Mouse (Mus musculus) left cerebral cortex, adult 2 months (tissue): ENCODE results near the gene Spns3. TPM values are rescaled to one million over a fixed set of nuclear protein-coding genes. Genes with fewer than 3 reads are reported as not detected.

Experiments
- DNase-seq, 2 experiments: peaks; one replicate each; pipeline ENCODE4 v3.0.0; 2021 to 2022; ENCODE audit warnings: low spot score in 2 of 2, mixed read lengths in 1 of 2; ENCODE audit errors: extremely low spot score in 1 of 2
- H3K27ac ChIP-seq: fragments of 200-600 bp; 2 replicates; pipeline ENCODE4 v1.8.1; 2022
- H3K4me3 ChIP-seq: fragments of 200-600 bp; 2 replicates; pipeline ENCODE4 v1.8.1; 2022
- CTCF ChIP-seq: fragments of 200-600 bp; IDR thresholded peaks from 2 replicates; pipeline ENCODE4 v1.8.1; 2022; ENCODE audit warnings: antibody characterized with exemption, mild to moderate bottlenecking, moderate library complexity
- intact Hi-C: fragments of 180-260 bp; cut with DNase I; formaldehyde crosslinking; loops from one replicate; pipeline ENCODE4 v1.15.1; 2025
- total RNA-seq, 2 experiments: library from RNA; stranded (reverse); gene quantifications; 2 replicates each; pipeline ENCODE4 v1.2.3; 2021

The Spns3 gene
- total RNA-seq, 2 experiments from 2014 or later, result 0.38 to 0.47 TPM

- intact Hi-C loops, result no loop called here
These were observed 74.2 kb downstream of the Spns3 start for GRCm38 (mm10) chr11:72476074-72476625.

GRCm38 (mm10) chr11:72475408-72475807 lies 74.9 kb downstream of the Spns3 start:
- intact Hi-C loops, result no loop called here
- no peak overlapping the region for H3K27ac ChIP-seq
- no peak for TF ChIP-seq CTCF
- no peak overlapping the region for H3K4me3 ChIP-seq
- no peak for DNase-seq

More at GRCm38 (mm10) chr11:72476074-72476625, 74.2 kb downstream of the Spns3 start:
- no peak for TF ChIP-seq CTCF
- no peak overlapping the region for H3K27ac ChIP-seq
- H3K4me3 ChIP-seq, result no peak overlapping the region
- DNase-seq, result no peak

GRCm38 (mm10) chr11:72474926-72475325 lies 75.4 kb downstream of the Spns3 start:
- Histone ChIP-seq H3K27ac (no peak overlapping the region), H3K4me3 (no peak overlapping the region)
- no peak for DNase-seq
- TF ChIP-seq CTCF, result no peak
- intact Hi-C loops, result loop anchor here (5.0 kb wide), 2 partner anchors 72 to 87 kb away; no protein-coding TSS in a partner anchor

GRCm38 (mm10) chr11:72473540-72473939 lies 76.8 kb downstream of the Spns3 start:
- intact Hi-C loops, result loop anchor here (5.0 kb wide), 2 partner anchors 74 to 89 kb away; no protein-coding TSS in a partner anchor
- H3K4me3 ChIP-seq, result no peak overlapping the region
- H3K27ac ChIP-seq, result no peak overlapping the region
- no peak for DNase-seq
- no peak for TF ChIP-seq CTCF

DNA sequence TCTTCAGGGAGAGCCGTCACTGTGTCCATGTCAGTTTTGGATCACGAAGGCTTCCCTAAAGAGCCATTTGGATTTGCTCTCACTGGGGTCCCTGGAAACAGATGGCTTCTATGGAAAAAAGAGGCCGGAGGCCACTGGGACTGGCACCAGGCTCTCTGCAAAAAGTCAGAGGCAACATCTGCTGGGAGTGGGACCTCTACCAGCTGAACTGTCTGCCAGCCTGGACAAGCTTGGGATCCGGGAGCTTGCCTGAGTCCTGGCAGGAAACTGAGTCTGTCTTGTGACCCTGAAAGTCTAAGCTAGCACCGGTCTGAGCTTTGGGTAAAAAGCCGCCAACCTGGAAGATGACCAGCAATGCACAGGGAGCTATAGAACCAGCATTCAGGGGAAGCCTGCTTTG lies 78.9 kb downstream of the Spns3 start:
- Histone ChIP-seq H3K27ac (no peak overlapping the region), H3K4me3 (no peak overlapping the region)
- TF ChIP-seq CTCF, result no peak
- intact Hi-C loops, result loop anchor here (5.0 kb wide), 2 partner anchors 76 to 91 kb away; no protein-coding TSS in a partner anchor
- DNase-seq, result no peak

DNA sequence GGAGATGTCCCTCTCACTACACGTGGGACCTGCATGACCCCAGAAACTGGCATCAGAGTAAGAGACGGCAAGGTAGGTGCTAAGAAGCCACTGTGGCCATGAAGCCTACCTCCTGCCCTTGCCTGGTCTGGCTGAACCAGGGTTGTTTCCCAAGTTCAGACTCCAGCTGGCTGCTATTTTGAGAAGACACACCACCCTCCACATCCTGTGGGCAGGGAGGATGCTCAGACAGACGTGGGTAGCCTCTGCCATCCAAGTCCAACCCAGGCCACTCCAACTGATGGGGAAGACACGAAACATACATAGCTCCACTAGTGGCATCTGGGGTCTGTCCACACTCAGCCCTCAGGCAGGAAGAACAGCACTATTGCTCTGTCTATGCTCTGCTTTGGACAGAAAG lies 80.3 kb downstream of the Spns3 start:
- TF ChIP-seq CTCF, result no peak
- Histone ChIP-seq H3K4me3 (no peak overlapping the region), H3K27ac (peak overlapping the region; percentile 19; the same call in 1 of the 2 replicates)
- DNase-seq, result no peak
- intact Hi-C loops, result loop anchor here (5.0 kb wide), 2 partner anchors 77 to 92 kb away; no protein-coding TSS in a partner anchor

DNA sequence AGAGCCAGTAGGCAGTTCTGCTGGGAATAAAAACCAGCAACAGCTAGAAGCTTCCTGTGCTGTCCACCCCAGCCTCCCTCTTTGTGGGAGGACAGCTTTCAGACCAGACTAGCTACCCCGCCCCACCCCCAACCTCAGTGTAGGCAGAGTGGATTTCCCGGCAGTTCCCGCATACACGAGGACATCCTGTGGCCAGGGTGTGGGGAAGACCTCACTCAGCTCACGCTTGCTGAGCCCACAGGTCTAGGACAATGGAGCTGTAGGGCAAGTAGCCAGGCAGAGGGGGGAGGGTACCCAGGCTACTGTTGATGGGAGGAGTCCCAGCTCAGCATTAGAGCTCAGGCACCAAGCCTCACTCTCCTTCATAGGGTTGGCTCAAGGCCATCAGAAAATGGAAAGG lies 81.1 kb downstream of the Spns3 start:
- TF ChIP-seq CTCF, result no peak
- no peak overlapping the region for H3K4me3 ChIP-seq
- DNase-seq, result peak in 1 of 2 experiments; percentile 44
- H3K27ac ChIP-seq, result peak overlapping the region; percentile 38
- intact Hi-C loops, result no loop called here

DNA sequence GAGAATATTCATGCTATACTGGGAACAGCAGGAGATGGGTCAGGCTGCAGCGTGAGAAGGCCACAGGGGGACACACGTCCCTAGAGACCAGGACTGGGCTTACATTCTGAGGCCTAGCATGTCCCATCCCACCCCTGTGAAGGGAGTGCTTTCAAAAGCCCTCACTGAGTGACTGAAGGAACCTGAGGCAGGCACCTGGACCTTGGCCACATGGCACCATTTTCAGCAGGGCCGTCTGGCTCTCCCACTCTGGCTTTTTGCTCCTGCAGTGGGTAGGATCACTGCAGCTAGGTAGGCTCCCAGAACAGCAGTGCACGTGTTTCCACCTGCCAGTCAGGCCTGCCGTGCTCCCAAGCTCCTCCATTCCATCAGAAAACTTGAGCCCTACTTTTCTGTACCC lies 81.8 kb downstream of the Spns3 start:
- DNase-seq, result no peak
- H3K27ac ChIP-seq, result peak overlapping the region; percentile 38
- TF ChIP-seq CTCF, result no peak

DNA sequence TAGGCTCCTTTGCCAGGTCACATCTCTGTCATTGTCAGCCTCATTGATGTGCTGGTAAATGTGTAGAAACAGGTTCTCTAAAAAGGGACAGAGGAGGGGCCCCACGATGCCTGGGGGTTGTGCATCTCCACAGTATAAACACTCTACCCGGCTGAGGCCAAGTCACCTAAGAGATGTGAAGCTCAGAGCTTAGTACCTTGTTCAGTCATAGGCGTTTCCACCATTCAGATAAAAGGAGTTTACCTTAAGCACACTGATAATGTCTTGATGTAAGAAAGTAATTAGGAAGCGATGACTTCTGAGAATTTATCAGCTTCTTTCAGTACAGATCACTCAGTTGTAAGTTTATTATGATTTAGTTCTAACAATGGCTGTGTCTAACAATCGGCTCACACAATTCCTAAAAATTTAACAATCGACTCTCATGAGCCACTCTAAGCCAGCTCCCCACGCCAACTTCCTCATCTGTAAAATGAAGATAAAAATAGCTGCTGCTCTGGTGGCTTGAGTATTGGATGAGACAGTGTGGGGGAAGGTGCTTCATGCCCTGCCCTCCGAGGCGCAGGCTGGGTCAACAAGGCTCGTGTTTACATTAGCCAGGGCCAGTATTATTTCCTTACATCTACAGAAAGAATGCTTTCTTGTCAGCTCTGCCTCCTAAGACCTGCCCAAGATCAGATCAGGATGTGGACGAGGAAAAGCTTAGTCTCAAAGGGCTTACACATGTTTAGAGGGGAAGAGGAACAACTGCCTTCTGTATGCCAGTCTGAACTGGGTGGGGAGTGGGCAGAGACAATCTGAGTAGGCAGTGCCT lies 83.4 kb downstream of the Spns3 start:
- H3K27ac ChIP-seq, result peak overlapping the region; percentile 59
- H3K4me3 ChIP-seq, result no peak overlapping the region
- no peak for DNase-seq
- no peak for TF ChIP-seq CTCF
- intact Hi-C loops, result no loop called here

More for the DNA sequence above, 81.8 kb downstream of the Spns3 start:
- intact Hi-C loops, result no loop called here
- no peak overlapping the region for H3K4me3 ChIP-seq

DNA sequence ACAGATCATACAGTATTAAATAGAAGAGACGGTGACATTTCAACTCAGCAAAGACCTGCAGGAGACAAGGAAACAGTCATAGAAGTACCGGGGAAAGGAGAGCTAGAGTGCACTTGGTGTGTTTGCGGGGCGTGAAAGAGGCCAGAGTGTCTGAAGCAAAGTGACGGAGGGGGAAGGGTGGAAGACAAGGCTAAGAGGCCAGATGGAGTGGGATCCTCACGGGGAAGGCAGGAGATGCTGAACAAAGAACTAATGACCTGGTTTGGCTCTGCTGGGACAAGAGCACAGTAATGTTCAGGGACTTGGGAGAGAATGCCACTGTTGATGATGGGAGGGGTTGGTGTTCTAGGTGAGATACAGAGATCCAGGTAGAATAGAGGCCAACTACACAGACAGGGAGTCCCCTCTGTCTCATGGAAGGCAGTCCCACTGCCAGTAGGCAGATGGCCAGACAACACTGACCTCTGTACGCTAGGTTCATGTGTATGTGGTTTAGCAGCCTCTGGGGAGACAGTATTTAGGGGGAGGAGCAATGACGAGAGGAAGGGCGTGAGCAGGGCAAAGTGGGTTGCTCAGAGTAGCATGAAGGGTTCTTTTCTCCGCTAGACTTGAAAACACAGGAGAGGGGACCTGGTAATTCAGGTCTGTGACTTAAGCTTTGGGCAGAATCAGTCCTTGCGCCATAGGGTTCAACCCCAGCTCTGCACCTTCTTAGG lies 84.2 kb downstream of the Spns3 start:
- H3K27ac ChIP-seq, result peak overlapping the region; percentile 59
- intact Hi-C loops, result no loop called here
- TF ChIP-seq CTCF, result no peak

DNA sequence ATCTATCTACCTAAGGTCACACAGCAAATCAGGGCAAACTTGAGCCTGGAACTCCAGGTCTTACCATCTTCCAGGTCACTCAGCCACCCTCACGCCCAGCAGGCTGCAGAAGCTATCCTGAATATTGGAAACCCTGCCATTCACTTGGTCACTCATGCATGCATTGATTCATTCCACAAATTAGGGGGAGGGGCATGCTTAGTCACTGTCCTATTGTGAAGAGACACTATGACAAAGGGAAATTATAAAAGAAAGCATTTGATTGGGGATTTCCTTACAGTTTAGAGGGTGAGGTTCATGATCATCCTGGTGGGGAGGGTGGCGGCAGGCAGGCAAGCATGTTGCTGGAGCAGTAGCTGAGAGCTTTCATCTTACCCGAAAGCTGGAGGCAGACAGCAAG lies 85.5 kb downstream of the Spns3 start:
- intact Hi-C loops, result no loop called here
- TF ChIP-seq CTCF, result no peak
- Histone ChIP-seq H3K27ac (no peak overlapping the region), H3K4me3 (no peak overlapping the region)
- no peak for DNase-seq

More for the DNA sequence above, 84.2 kb downstream of the Spns3 start:
- no peak overlapping the region for H3K4me3 ChIP-seq
- no peak for DNase-seq

GRCm38 (mm10) chr11:72461500-72461981 lies 88.8 kb downstream of the Spns3 start:
- H3K4me3 ChIP-seq, result no peak overlapping the region
- no peak overlapping the region for H3K27ac ChIP-seq
- no peak for DNase-seq
- intact Hi-C loops, result no loop called here
- no peak for TF ChIP-seq CTCF
